Mouse (Mus musculus) T-helper 17 cell (primary cell): ENCODE measurements around the gene Spry1.

Experiments
- in situ Hi-C, 2 experiments: fragments of 300-600 bp; cut with MboI, MseI; formaldehyde crosslinking; loops; 1 replicate in 1 of 2; 2 replicates in 1 of 2; pipeline ENCODE4 v1.15.1; 2025; ENCODE audit warnings: high pct_unique_total_duplicates in 2 of 2

Spry1 gene

DNA sequence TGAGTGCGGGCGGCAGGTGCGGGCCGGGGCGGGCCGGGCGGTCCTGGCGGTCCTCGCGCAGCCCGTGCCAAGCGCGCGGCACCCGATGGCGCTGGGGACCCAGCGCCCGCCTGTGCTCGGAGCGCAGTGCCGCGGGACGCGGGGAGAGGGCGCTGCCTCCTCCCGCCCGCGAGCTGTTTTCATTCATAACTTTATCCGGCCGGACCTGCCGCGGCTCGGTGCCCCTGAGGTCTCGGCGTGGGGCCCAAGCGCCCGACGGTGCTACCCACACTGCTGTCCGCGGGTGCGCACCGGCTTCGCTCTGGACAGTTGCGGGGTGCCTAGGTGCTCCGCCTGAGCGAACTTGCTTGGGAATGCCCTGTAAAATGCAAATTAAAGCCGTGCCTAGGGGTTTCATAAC lies 1.1 kb downstream of the Spry1 start:
- in situ Hi-C loops: loop anchor here in 1 of 2 experiments (5.0 to 25.0 kb wide), 3 partner anchors 36 to 346 kb away; no protein-coding TSS in a partner anchor

DNA sequence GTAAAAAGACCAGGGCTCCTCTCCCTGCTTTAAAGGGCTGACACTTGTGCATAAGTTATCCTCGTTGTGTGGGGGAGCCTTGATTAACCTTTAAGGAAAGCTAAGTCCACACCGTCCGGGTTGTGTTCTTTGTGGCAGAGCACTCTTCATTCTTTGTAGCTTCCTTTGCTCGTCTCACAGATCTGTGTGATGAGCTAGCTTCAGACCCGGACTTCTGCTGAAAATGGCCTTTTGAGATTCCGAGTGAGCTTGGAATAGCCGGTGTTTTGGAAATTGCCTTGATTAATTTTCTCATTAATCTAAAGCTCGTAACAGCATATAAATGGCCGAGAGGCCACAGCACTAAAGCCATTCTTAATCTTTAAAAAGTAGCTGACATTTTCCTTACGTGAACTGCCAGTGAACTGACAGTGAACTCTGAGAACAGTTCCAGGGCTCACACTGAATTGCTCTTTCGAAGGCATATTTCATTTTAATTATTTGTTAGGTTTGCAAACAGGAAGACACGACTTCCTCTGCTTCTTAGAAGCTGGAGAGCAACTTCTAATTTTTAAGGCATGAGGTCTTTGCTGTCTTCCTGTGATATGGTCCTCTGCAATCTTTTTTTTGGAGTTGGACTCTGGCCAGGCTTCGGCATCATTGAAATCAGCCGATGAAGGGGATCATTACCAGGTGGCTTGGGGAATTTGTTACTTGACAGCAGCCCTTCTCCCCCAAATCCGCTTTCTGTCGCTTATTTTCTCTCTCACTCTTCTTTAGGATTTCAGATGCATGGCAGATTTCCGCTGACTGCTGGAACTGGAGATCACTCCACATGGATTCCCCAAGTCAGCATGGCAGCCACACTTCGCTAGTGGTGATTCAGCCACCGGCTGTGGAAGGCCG lies 2.3 kb downstream of the Spry1 start:
- in situ Hi-C loops: loop anchor here in 1 of 2 experiments (5.0 to 25.0 kb wide), 3 partner anchors 35 to 345 kb away; no protein-coding TSS in a partner anchor

DNA sequence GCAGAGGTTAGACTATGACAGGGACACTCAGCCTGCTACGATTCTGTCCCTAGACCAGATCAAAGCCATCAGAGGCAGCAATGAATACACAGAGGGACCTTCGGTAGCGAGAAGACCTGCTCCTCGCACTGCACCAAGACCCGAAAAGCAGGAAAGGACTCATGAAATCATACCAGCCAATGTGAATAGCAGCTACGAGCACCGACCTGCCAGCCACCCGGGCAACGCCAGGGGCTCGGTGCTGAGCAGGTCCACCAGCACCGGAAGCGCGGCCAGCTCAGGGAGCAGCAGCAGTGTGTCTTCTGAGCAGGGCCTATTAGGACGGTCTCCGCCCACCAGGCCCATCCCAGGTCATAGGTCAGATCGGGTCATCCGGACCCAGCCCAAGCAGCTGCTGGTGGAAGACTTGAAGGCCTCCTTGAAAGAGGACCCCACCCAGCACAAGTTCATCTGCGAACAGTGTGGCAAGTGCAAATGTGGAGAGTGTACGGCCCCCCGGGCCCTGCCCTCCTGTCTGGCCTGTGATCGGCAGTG lies 3.0 kb downstream of the Spry1 start:
- in situ Hi-C loops: loop anchor here in 1 of 2 experiments (5.0 to 25.0 kb wide), 3 partner anchors 35 to 345 kb away; no protein-coding TSS in a partner anchor

DNA sequence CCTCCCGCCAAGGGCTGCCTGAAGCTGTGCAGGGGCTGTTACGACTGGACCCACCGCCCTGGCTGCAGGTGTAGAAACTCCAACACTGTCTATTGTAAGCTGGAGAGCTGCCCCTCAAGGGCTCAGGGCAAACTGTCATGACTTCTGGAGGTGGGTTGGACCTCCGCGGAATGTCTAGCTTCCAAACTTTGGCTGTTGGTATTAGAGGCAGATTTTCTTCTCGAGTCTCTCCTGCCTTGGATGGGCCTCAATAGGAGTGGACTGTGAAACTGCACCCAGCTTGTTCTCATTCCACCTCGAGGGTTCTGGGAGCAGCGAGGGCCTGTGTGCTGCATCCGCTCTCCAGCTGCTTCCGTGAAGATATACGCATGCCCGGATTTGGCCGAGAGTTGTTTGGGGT lies 3.7 kb downstream of the Spry1 start:
- in situ Hi-C loops: loop anchor here in 1 of 2 experiments (5.0 to 25.0 kb wide), 3 partner anchors 34 to 344 kb away; no protein-coding TSS in a partner anchor

DNA sequence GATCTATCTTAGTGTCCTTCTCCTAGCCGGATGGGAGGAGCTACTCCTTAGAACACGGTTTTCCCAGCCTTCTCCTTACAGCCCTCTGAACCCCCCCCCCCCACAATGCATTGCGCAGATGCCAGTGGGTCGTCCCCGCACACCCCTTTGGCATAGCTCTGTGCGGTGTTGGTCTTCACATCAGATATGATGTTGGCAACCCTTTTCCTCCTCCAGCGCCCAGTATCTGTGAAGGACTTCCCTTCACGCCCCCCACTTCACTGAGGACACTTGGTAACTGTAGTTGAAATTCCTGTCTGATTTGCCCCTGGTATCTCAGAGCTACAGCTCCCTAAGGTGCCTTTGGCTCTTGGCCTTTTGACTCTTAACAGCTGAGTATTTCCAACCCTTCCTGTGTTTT lies 4.2 kb downstream of the Spry1 start:
- in situ Hi-C loops: loop anchor here in 1 of 2 experiments (5.0 to 25.0 kb wide), 3 partner anchors 33 to 343 kb away; no protein-coding TSS in a partner anchor

DNA sequence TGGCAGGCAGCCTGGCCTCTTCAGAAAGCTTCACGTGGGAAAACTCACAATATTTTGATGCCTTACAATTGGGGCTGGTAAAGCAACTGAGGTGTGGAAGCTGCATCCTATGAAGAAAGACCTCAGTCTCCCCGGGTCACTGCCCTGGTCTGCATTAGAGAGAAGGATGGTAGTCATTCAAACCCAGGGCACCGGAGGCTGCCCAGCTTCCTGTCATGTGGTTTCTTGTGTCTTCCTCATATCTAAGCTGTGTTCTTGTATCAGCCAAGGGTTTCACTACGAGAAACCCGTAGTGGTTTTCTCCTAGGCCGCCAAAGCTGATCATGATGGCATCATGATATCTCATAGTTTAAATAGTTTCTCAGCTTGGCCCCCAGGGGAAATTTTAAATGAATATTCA lies 5.3 kb downstream of the Spry1 start:
- in situ Hi-C loops: loop anchor here in 1 of 2 experiments (10.0 to 25.0 kb wide), 2 partner anchors 160 to 342 kb away; no protein-coding TSS in a partner anchor

DNA sequence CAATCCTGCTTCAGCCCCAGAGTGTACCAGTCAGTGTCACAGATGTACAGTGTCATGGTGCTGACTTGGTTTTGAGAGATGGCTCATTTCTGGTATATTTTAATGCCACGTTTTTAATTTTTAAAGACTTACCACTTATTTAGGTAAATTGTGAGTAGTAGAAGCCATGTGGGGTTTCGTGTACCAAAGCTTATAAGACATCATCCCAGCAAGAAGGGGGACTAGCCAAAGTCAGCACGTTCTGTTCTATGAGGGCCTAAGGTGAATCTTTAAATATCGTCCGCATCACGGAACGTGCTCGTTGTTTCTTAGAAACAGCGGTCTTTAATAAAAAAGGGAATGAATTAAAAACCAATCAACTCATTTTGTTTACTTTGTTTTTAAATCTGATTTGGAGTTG lies 6.5 kb downstream of the Spry1 start:
- in situ Hi-C loops: loop anchor here in 1 of 2 experiments (10.0 to 25.0 kb wide), 2 partner anchors 159 to 341 kb away; no protein-coding TSS in a partner anchor

DNA sequence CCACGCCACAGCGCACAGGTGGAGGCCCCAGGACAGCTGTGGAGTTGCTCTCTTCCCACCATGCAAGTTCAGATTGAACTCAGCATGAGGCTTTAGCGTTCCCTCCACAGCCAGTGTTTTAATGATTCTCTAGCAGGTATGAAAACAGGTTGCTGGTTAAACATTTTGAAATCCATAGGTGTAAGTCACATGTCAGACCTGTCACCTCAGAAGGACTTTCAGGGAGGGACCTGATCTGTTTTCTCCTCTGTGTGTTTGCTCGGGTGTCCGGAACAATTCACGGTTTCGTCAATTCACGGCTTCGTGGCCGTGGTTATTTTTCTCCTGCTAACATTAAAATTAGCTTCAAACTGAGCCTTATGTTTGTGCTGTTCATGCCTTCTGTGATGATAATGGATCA lies 7.5 kb downstream of the Spry1 start:
- in situ Hi-C loops: loop anchor here in 1 of 2 experiments (10.0 to 25.0 kb wide), 2 partner anchors 158 to 340 kb away; no protein-coding TSS in a partner anchor

DNA sequence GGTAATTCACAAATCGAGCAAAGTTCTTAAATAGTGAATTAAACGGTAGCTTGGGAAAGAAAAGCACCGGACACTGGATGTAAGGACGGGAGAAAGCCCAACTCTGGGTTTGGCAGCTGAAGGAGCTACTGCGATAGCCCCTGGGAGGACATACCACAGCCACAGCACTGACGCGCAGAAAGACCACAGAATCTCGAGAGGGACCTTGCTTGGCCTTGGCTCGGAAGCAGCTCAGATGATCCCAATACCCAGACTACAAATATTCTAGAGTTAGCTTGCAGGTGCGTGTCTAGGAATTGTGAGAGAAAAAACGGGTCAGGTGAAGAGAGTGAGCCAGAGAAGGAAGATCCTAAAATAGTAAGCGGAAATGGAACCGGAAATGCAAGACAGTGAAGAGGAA lies 8.5 kb downstream of the Spry1 start:
- in situ Hi-C loops: loop anchor here in 1 of 2 experiments (10.0 to 25.0 kb wide), 2 partner anchors 157 to 339 kb away; no protein-coding TSS in a partner anchor

DNA sequence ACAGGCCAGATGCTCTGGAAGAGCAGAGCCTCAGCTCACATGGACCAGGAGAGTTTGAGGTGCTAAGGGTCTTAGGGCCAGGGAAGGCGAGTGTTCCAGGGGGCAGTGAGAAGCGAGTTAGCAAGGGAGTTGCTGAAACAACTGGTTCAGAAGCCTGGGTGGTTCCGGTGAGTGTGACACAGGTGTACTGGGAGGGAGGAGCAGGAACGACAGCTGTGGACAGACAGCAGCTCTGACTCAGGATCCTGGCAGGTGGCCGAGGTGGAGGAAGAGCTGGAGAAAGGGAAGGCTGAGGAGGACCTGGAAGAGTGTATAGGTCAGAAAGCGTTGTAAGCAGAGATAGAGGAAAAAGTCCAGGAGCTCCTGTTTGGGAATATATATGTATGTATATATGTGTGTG lies 9.5 kb downstream of the Spry1 start:
- in situ Hi-C loops: loop anchor here in 1 of 2 experiments (10.0 to 25.0 kb wide), 2 partner anchors 156 to 338 kb away; no protein-coding TSS in a partner anchor

DNA sequence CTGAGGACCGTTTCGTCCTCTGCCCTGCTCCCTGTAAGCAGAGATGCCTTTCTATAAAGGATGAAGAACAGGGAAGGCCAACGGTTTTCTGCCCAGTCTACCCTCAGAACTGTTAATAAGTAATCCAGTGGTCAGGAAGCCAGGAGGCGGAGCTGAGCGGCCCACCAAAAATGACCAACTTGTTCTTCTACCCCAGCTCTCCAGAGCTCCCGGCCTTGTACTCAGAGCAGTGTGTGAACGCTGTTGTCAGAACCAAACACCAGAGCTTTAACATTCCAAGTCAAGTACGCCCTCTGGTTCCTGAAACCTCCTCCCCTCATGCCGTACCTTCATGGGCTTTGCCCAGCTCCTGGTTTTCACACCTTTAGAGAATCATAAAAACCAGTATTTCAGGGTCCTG lies 12.8 kb downstream of the Spry1 start:
- in situ Hi-C loops: loop anchor here (5.0 to 25.0 kb wide), 3 partner anchors 115 to 1908 kb away; no protein-coding TSS in a partner anchor

DNA sequence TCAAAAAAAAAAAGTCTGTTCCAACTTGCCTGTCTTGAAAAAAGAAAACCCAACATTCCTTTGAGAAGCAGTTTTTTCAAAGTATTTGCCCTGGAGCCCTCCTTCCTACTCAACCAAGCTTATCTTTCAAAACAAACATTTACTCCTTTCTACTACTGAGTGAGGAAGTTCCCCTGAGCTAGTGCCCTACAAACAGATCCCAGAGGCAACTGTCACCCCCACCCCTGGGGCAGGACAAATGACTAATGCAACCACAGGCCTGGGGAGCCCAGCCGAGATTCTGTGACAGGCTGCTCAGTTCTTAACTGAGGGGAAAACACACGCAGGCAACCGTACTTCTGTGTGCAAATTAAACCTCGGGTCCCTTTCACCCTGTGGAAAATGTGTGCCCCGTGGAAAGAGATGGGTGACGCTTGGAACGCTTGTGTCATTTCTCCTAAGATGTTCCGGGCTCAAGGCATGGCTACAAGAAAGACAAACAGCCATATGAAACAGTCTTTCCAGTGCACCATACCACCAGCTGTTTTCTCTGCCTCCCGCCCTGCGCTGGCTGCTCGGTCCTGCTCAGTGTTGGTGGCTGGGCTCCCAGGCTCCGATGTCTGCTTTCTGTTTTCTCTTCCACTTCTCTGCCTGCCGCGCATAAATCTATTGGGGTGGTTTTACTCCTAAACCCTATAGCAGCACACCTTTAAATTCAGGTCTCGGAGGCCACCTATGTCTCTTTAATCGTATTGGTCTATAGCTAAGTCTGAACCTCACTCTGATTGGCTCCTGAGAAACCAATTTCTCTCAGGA lies 14.4 kb downstream of the Spry1 start:
- in situ Hi-C loops: loop anchor here (5.0 to 25.0 kb wide), 3 partner anchors 113 to 1909 kb away; no protein-coding TSS in a partner anchor

DNA sequence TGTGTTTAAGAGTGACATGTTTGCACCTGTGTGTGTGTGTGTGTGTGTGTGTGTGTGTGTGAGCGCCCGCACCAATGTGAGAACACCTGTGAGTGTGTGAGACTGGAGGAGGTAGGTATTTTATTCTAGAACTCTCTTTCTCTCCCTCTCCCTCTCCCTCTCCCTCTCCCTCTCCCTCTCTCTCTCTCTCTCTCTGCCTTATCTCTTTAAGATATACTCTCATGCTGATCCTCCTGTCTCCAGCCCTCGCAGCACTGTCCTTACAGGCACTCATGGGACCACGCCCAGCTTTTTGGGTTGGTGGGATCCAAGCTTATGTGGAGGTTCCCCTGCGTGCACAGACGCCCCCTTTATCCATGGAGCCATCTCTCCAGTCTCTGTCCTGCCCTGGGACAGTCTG lies 15.0 kb downstream of the Spry1 start:
- in situ Hi-C loops: loop anchor here (5.0 to 25.0 kb wide), 3 partner anchors 113 to 1910 kb away; no protein-coding TSS in a partner anchor

DNA sequence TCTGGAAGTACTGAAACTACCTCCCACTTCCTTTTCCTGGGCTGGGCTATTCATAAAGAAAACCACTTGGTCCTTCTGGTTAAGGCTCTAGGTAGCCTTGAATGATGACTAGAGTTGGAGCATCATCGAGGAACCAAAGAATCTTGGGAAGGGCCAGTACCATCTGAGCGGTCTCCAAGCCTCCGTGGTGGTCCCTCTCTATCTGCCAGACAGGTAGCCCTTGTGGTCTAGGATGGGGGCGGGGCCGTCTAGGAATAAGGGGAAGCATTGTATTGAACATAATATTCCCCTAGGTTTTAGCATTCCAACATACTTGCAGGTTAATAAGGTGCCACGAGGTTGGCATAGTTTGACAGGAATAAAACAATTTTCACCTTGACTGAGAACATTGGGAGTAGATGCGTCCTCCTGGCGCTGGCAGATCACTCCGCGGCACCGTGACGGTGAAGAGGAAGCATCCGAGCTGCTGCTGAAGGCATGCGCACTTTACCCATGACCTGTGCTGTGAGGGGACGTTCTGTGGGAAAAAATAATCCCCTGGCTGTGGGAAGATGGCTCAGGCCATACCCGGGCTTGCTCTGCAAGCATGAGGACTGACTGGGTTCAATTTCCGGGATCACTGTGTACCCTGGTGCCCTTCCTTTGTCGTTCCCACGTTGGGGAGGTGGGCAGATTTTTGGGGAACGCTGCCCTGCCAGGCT lies 16.3 kb downstream of the Spry1 start:
- in situ Hi-C loops: loop anchor here (10.0 to 25.0 kb wide), 2 partner anchors 1194 to 1911 kb away; no protein-coding TSS in a partner anchor

DNA sequence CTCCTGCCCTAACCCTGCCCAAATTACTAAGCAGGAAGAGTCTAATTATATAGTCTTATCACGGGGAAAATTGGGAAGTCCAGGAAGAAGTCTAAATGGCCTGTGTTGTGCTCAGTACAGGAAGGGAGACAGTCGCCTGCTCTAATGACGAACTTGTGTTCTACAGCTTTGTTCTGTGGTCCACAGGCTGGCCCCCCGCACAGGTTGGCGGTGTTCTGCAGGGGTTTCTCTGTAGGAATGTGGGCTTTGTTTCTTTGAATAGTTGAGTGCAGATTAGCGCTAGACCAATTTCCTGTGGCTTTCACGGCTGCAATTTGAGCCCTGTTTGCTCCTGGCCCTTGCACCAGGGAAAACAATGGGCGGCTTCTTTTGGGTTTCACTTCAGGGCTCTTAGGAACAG lies 17.3 kb downstream of the Spry1 start:
- in situ Hi-C loops: loop anchor here (10.0 to 25.0 kb wide), 2 partner anchors 1195 to 1912 kb away; no protein-coding TSS in a partner anchor

DNA sequence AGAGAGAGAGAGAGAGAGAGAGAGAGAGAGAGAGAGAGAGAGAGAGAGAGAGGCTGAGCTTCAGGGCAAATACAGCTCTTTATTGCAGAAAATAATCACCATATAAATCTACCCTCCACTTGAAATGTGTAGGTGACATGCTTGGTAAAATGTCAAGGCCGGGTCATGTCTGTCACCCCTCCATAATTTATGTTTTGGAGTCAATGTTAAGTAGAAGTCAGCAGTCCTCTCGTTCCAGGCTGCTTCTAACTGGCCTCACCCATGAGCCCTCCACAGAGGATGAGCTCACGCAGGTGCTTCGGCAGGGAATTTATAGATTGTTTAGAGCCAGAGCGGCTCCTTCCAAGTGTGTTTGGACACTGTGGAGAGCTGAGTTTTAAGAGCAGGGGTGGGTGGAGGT lies 18.4 kb downstream of the Spry1 start:
- in situ Hi-C loops: loop anchor here (10.0 to 25.0 kb wide), 2 partner anchors 1196 to 1913 kb away; no protein-coding TSS in a partner anchor

DNA sequence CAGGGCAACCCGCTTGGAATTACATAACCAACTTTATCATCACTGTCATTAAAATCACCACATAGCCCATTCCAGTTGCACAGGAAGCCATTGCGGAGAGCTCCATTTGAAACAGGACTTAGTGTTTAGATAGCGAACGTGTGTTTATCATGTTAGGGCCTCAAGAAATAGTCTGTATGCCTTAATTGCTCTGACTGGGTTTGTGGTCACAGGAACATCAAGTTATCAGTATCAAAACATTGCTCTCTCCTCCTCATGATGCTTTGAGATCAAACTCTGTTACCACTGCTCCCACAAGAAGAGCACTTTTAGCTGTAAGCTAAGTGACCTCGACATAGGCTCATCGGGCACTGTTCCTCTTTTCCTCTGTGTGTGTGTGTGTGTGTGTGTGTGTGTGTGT lies 19.9 kb downstream of the Spry1 start:
- in situ Hi-C loops: loop anchor here (10.0 to 25.0 kb wide), 2 partner anchors 1197 to 1915 kb away; no protein-coding TSS in a partner anchor

DNA sequence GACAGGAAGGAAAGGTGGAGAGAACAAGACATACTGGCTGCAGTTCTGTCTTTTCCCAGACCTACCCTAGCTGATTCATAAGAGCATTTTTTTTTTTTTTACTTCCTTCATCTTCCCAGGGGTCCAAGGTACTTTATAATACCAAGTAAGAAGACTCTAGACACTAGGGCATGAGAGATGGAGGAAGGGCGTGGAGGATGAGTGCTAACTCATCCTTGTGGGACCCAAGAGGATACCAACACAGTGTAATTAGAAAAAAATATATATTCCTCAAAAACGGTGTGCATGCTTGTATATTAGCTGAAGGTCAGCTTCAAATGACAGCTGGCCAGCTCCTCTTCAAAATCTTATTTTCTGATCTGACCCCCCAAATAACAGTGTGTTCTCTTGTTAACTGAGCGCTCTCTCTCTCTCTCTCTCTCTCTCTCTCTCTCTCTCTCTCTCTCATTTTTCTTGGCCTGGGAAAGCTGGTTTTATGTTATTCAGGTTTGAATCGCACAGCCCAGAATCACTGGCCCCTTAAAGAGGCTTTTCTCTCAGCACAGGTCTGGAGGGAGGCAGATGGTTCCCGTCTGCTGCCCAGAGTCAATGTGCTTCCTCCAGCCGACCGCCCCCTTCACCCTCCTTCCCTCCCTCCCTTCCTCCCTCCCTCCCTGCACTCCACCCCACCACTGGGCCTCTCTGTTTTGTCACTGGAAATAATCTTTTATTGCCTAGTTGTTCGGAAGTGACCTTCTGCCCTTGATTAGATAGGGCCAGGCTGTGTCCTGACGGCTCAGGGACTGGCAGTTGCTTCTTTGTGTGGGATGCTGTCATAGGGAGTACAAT lies 26.8 kb downstream of the Spry1 start:
- in situ Hi-C loops: loop anchor here in 1 of 2 experiments (25.0 kb wide), 1 partner anchor 1204 kb away; no protein-coding TSS in a partner anchor

DNA sequence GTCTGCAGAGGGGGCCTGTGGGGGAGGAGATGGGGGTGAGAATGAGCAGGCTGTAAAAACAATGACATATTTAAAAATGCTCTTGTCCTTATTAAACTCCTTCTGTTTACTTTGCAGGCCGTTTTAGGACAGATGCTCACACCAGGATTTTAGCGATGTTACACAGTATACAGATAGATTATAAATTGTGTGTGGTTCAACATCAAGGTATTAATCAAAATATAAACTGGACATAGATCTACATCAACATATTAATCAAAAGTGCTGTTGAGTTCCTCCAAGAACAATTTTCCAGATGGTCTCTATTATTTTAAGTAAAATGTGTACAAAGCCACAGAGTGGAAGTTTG lies 27.3 kb downstream of the Spry1 start:
- in situ Hi-C loops: loop anchor here in 1 of 2 experiments (25.0 kb wide), 1 partner anchor 1205 kb away; no protein-coding TSS in a partner anchor
